ENCODE assay signal across 18 mouse cellular contexts in genomic region chr13:111233356-111233755, GRCm38 (mm10). TPM values are rescaled to one million over a fixed set of nuclear protein-coding genes. Genes with fewer than 3 reads are reported as not detected.
DNase-seq lines count a peak whose midpoint lies in the region; ATAC-seq lines count a peak whose summit lies in the region.
"Had no signal": no experiment of that assay in that cellular context is flagged by ENCODE, and none has a peak within 500 bp of the region (broad histone marks: within the 10 kb centered on the region; RNA-seq: fewer than 3 reads in every experiment).

No protein-coding gene starts in this region.

- peaks cover 3% of the 10 kb centered on the region; the same call in 1 of the 2 replicates for H3K9me3 ChIP-seq in limb, embryonic 13.5 days
- H3K9me3 ChIP-seq in limb, embryonic 10.5 days (replicated peaks), result no peaks in the 10 kb centered on the region
- H3K9me3 ChIP-seq in embryonic facial prominence, embryonic 13.5 days, result no peaks in the 10 kb centered on the region
- no peaks in the 10 kb centered on the region for H3K9me3 ChIP-seq in limb, embryonic 15.5 days

- no peak for DNase-seq in limb, embryonic 10.5 days (ENCODE audit: low spot score)
- DNase-seq in 416B (ENCODE audit: low read depth), result peak; percentile 15
- DNase-seq in heart, adult 8-10 months (ENCODE audit: low spot score), result no peak
- no peak for DNase-seq in thymus, postnatal 10 days (ENCODE audit: low spot score in 2 of 2)
- no peak for DNase-seq in cerebellum, adult 18-20 months
- DNase-seq: adrenal gland, postnatal 36 days; cerebellum, adult 11 months; heart, postnatal 4 days; kidney, adult 2 months had no signal

- no peaks in the 10 kb centered on the region for H3K27me3 ChIP-seq in limb, embryonic 13.5 days
- H3K27me3 ChIP-seq in limb, embryonic 10.5 days (ENCODE audit: low read depth, poor library complexity, severe bottlenecking), result no peaks in the 10 kb centered on the region
- no peaks in the 10 kb centered on the region for H3K27me3 ChIP-seq in embryonic facial prominence, embryonic 13.5 days
- H3K27me3 ChIP-seq in limb, embryonic 15.5 days, result no peaks in the 10 kb centered on the region

- H3K36me3 ChIP-seq in limb, embryonic 13.5 days, result no peaks in the 10 kb centered on the region
- H3K36me3 ChIP-seq in limb, embryonic 10.5 days, result no peaks in the 10 kb centered on the region
- no peaks in the 10 kb centered on the region for H3K36me3 ChIP-seq in embryonic facial prominence, embryonic 13.5 days
- H3K36me3 ChIP-seq in limb, embryonic 15.5 days, result no peaks in the 10 kb centered on the region

- peak; percentile 13; the same call in 1 of the 2 replicates for ATAC-seq in limb, embryonic 13.5 days (ENCODE audit: low FRiP score, low read depth)
- 0 out of 2 replicates have a peak, but pooled peaks have one; percentile 23 for ATAC-seq in embryonic facial prominence, embryonic 13.5 days (ENCODE audit: insufficient number of reproducible peaks, insufficient read depth, low FRiP score, low TSS enrichment, low read depth)
- ATAC-seq in limb, embryonic 15.5 days (ENCODE audit: insufficient number of reproducible peaks, low FRiP score, low TSS enrichment, low read depth), result peak; percentile 25; the same call in 1 of the 2 replicates
- ATAC-seq: midbrain, embryonic 16.5 days had no signal

- H3K4me1 ChIP-seq in limb, embryonic 13.5 days, result peaks cover 26% of the 10 kb centered on the region
- peaks cover 30% of the 10 kb centered on the region for H3K4me1 ChIP-seq in limb, embryonic 10.5 days
- H3K4me1 ChIP-seq in embryonic facial prominence, embryonic 13.5 days, result peaks cover 54% of the 10 kb centered on the region
- peaks cover 14% of the 10 kb centered on the region for H3K4me1 ChIP-seq in limb, embryonic 15.5 days

- H3K4me2 ChIP-seq in limb, embryonic 13.5 days (replicated peaks), result no peak overlapping the region
- H3K4me2 ChIP-seq in embryonic facial prominence, embryonic 13.5 days, result no peak overlapping the region
- no peak overlapping the region for H3K4me2 ChIP-seq in limb, embryonic 15.5 days

- WGBS in limb, embryonic 13.5 days, result 71% methylated on average over 5 of the region's 5 CpGs
- WGBS in limb, embryonic 10.5 days, result 77% methylated on average over 5 of the region's 5 CpGs
- WGBS in embryonic facial prominence, embryonic 13.5 days, result 54% methylated on average over 5 of the region's 5 CpGs
- WGBS in limb, embryonic 15.5 days, result 71% methylated on average over 5 of the region's 5 CpGs

- no peak overlapping the region for H3K27ac ChIP-seq in limb, embryonic 13.5 days
- H3K27ac ChIP-seq in limb, embryonic 10.5 days, result no peak overlapping the region
- peak overlapping the region; percentile 22; the same call in 1 of the 2 replicates for H3K27ac ChIP-seq in embryonic facial prominence, embryonic 13.5 days
- no peak overlapping the region for H3K27ac ChIP-seq in limb, embryonic 15.5 days
- H3K27ac ChIP-seq: macrophage had no signal

- no peak overlapping the region for H3K4me3 ChIP-seq in limb, embryonic 13.5 days
- H3K4me3 ChIP-seq in limb, embryonic 10.5 days, result no peak overlapping the region
- no peak overlapping the region for H3K4me3 ChIP-seq in embryonic facial prominence, embryonic 13.5 days
- H3K4me3 ChIP-seq in limb, embryonic 15.5 days, result no peak overlapping the region

- H3K9ac ChIP-seq in limb, embryonic 13.5 days, result no peak overlapping the region
- no peak overlapping the region for H3K9ac ChIP-seq in embryonic facial prominence, embryonic 13.5 days
- H3K9ac ChIP-seq in limb, embryonic 15.5 days, result no peak overlapping the region

RNA-seq across cellular contexts. Expression of gene Actbl2, which starts 21.5 kb away (rescaled TPM):
- not detected in 2 replicates for polyA plus RNA-seq in limb, embryonic 13.5 days (2015; fragmentation: Nextera tagmentation; extraction: Ambion mirVana)
- polyA plus RNA-seq in limb, embryonic 10.5 days (2016; fragmentation: Nextera tagmentation; extraction: Ambion mirVana), result not detected in 2 replicates
- not detected in 2 replicates for polyA plus RNA-seq in embryonic facial prominence, embryonic 13.5 days (2015; fragmentation: Nextera tagmentation; extraction: Ambion mirVana)
- not detected in 2 replicates for polyA plus RNA-seq in limb, embryonic 15.5 days (2015; fragmentation: Nextera tagmentation; extraction: Ambion mirVana)
- total RNA-seq in heart, adult 8-10 months (2022), result not detected
- total RNA-seq: granulocyte monocyte progenitor cell, adult 5-6 weeks; heart, postnatal 4 days; left cerebral cortex, postnatal 36 days had no signal
- polyA plus RNA-seq: kidney, adult 2 months; macrophage; midbrain, embryonic 16.5 days; small intestine, adult 2 months; thymus, postnatal 0 days had no signal
